Mouse (Mus musculus) common myeloid progenitor, adult 5-6 weeks (primary cell): ENCODE measurements around the gene Olfr49. TPM values are rescaled to one million over a fixed set of nuclear protein-coding genes. Genes with fewer than 3 reads are reported as not detected.
A peak's percentile ranks its signal among the peaks of the same experiment; 100 is the strongest.

Experiments used
- ATAC-seq: replicated peaks from 2 replicates; pipeline ENCODE4 v1.8.0; 2016; ENCODE audit warnings: low read depth, mild to moderate bottlenecking, moderate TSS enrichment, inconsistent platforms; ENCODE audit not compliant: poor library complexity, severe bottlenecking
- total RNA-seq: library from RNA; stranded (forward); fragments of 200-1000, 187-1606 nt; gene quantifications from 2 replicates; pipeline ENCODE4 v1.2.3, GENCODE M21; 2017

The Olfr49 gene
- total RNA-seq, 1 experiment from 2014 or later: not detected

DNA sequence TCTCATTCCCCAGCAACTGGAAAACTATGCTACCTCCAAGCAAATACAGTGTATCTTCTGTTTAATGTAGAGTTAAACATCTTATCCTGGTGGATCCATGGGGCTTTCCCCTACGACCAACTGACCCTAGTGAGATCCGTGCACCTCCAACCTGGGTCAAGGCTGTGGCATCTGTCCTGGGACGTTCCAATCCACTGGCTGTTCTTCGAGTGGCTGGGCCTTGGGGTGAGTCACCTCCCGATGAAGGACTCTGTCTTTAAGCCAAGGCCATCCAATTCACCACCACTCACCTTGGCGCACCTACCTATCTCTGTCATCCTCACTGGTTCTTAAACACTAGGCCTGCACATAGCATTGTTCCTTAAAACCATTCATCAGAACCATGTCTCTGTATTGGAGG is 21.6 kb downstream of the Olfr49 start:
- no peak for ATAC-seq

DNA sequence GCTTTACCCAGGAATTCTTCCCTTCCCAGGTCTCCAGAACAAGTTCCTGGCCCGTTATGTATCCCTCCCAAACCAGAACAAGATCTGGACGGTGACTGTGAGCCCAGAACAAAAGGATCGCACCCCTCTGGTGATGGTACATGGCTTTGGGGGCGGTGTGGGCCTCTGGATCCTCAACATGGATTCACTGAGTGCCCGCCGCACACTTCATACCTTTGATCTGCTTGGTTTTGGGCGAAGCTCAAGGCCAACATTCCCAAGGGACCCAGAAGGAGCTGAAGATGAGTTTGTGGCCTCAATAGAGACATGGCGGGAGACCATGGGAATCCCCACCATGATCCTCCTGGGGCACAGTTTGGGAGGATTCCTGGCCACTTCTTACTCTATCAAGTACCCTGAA is 22.1 kb downstream of the Olfr49 start:
- ATAC-seq: no peak

DNA sequence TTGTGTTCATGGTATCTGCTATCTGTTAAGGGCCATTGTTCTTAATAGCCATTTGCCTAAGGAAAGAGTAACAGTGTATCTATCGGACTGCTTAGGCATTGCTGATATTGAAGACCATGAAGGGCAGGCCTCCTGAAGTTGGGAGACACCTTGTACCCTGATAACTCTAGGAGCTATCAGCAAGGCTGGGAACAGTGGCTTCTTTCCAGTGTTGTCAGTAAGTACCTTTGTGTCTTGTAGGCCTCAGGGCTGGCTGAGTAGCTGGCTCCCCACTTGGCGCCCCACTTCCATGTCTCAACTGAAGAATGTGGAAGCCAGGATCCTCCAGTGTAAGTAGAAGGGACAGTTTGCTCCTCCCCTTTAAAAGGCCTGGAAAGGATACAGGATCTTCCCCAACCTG is 23.4 kb downstream of the Olfr49 start:
- no peak for ATAC-seq

DNA sequence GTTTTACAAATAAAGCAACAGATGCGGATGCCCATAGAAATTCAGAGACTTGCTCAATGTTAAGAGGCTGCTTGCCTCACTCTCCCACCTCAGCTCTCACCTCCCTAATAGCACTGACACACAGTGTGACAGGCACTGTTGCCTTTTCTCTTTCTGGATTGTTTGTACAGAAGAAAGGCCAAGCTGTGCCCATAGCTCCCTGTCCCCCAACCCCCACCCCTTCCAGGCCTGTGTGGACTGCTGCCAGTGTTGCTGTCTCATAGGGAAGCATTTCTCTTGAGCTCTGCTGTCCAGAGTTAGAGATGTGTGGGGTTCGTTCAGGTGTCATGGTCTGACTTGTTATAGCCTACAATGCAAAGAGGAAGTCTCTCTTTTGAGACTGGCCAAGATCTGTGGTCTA is 24.5 kb downstream of the Olfr49 start:
- ATAC-seq: no peak

DNA sequence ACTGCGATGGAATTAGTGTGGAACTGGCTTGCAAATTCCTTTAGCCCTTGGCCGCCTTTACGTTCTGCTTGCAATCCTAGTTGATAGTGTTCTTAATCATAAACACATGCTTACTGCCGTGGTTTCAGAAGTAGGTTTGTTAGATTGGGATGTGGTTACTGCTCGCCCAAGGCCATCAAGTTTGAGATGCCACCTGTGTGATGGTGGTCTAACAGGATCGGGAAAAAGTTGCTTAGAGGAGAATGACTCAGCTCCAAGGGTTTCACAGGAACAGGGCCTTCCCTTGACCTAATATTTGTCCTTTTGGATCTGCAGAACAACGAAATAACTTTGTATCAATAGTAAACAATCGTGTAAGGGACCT is 25.0 kb downstream of the Olfr49 start:
- peak; percentile 5; the same call in 1 of the 2 replicates for ATAC-seq

DNA sequence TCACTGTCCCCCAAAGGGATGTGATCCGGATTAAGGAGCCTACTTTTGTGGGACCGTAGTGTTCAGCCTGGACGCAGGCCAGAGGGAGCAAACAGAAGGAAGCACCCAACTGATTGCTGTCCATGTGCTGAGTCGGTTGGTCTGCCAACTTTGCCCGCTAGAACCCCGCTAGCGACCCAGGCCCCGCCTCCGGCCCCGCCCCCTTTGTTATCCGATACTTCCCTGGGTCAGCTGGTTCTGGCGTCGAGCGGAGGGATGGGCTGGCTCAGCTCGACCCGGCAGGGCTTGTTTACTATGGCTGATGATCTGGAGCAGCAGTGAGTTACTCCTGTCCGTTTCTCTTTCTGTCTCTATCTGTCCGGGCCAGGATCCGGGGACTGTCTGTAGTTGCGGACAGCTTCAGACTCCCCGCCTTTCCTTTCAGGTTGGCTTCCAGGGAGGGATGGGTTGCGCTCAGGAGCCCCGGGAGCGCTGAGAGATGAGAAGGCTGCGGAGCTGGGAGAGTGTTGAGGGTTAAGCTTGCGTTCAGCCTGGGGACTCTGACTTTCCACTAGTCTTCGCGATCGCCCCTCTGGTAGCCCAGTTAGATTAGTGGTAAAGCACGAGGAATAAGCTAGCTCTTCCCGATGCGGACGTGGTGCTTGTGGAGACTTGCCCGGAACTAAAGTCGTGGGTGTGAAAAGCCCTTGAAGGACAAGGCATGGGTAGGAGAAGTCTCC is 25.6 kb downstream of the Olfr49 start:
- ATAC-seq: peak; percentile 94

DNA sequence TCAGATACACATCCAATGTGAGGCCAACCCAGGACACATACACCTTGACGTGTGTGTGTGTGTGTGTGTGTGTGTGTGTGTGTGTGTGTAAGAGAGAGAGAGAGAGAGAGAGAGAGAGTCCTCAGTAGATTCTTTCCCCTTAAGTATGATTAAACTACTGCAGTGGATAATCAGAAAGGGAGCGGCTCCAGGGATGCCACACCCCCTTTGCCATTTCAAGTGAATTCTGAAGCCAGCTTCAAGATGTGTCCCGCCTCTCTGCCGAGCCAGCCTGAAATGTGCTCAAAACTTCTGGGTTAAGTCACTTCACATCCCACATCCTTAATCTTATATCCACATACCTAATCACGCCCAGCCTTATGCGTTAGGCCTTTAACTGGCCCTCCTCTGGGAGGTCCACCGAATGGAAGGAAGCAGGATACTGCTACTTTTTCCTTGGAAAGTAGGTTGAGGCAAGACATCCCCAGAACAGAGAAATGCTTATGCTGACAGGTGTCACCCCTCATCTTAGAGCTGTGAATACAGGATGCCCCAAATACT is 26.5 kb downstream of the Olfr49 start:
- ATAC-seq: no peak

DNA sequence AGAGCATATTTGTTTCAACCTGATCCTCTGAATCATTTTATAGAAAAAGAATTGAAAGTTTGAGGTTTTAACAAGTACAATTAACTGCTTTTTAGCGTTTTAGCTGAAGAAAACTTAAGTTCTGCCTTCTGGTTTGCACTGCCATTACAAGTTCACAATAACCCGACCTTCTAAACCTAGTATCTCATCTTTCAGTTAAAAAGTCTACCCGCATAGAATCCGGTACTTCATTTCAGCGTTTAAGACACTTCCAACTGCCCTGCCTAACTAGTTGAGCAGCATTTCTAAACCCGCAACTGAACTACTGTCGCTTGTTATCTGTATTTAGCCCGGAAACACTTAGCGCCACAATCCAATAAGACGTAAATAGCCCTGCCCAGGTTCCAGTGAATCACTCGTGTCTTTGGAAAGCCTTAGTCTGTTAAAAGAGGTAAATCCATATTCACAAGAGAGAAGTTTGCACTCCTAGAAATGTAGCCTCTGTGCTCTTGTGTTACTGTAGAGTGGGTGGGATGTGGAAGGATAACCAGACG is 30.0 kb downstream of the Olfr49 start:
- ATAC-seq: no peak

DNA sequence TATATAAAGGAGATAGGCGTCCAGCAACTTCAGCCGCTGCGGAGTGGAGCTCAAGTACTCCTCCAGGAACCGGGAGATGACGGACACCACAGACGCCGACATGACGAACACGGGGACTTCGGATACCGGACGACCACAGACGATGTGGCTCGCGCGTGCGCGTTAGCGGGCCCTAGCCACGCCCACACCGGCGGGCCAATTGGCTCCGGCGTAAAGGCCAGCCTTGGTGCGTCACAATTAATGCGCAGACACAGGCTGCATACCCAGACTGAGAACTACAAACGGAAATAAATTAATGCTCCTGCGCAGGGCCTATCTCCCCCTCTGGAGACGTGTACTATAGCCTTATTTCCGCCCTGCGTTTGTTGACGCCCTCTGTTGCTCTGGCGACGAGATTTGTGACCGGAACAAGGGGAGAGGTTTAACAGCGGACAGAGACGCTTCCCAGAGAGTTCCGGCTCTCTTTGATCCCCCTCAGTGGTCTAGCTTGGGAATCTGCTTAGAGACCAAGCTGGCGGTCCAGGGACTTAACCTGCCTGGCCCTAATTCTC is 30.9 kb downstream of the Olfr49 start, which contains the start of the genes Dad1 and Abhd4:
Gene Dad1, minus strand, starts transcription at position 364 of the 551 bp plus-strand sequence.
Gene Abhd4, plus strand, starts transcription at position 448 of the 551 bp plus-strand sequence.
- ATAC-seq: peak; percentile 96

DNA sequence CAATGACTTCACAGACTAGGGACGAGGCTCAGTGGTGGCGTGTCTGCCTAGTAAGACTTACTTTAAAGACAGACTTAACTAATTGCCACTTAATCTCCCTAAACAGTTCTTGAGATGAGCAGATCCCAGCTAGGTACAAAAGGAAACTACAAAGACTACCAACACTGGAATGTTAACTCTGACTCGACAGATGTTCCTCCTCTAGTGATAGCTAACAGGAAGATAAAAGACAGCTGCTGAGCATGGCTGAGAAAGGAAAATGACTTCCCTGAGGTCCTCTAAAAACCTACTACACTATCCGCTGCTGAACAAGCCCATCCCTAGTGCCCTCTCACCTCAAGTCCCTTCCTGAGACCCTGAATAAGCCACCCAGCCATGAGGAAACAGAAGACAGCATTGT is 34.6 kb downstream of the Olfr49 start:
- ATAC-seq: no peak

DNA sequence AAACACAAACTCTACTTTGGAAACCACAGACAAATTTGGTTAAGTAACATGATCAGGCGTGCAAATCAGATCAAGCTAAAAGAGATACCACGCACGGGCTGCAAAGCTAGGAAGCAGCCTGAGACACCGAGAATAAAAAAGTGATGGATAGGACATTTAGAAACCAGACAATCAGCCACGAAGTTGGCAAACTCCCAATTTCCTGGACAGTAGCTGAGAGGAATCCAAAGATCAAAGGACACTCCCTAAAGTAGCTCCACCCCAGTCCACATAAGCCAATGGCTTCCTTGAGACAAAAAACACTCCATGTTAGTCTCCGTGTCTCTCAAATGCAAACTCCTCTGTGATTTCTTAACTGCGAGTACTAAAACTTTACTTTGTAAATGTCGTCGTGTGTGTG is 35.4 kb downstream of the Olfr49 start:
- ATAC-seq: no peak

DNA sequence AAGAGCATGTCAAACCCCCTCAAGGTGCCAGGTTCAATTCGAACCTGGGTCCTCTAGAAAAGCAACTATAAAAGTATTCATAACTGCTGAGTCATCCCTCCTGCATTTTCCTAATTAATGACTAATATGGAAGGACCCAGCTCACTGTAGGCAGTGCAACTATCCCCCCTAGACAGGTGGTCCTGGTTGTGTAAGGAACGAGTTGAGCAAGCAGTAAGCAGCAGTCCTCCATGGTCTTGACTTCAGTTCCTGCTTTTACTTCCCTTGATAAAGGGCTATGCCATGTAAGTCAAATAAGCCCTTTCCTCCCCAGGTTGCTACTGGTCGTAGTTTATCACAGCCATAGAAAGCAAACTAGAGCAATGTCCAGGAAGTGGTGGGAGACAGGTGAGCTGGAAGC is 38.5 kb downstream of the Olfr49 start:
- ATAC-seq: no peak

DNA sequence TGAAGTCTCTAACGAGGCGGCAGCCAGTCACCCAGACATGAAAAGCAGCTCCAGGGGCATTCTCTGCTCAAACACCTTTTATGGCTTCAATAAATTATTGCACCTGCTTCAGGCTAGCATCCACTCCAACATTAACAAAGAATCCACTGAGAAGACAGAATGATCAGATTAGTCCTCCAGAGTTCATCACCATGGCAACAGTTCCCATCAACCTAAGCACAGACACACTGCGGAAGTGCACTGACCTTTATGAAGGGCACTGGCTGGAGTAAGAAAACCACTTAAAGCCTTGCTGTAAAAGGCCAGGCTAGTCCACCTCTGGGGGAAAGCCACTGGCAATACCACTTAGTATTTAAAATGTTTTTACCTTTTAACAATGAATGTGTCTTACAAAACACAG is 40.6 kb downstream of the Olfr49 start:
- no peak for ATAC-seq

DNA sequence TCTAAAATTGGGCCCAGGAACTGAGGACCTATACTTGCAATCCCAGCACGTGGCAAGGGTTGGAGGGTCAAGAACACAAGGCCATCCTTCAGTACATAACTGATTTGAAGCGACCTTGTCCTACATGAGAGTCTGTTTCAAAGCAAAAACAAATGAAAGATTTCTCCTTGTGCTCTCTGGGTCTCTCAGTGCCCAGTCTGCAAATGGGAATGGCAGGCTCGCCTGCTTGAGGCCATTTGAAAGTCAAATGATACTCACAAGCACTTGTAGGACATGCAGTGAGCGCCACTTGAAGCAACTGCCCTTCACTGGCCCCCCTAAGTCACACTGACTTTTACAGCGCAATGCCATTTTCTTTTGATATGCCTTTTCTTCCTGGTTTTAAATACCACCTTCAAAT is 44.2 kb downstream of the Olfr49 start:
- no peak for ATAC-seq

DNA sequence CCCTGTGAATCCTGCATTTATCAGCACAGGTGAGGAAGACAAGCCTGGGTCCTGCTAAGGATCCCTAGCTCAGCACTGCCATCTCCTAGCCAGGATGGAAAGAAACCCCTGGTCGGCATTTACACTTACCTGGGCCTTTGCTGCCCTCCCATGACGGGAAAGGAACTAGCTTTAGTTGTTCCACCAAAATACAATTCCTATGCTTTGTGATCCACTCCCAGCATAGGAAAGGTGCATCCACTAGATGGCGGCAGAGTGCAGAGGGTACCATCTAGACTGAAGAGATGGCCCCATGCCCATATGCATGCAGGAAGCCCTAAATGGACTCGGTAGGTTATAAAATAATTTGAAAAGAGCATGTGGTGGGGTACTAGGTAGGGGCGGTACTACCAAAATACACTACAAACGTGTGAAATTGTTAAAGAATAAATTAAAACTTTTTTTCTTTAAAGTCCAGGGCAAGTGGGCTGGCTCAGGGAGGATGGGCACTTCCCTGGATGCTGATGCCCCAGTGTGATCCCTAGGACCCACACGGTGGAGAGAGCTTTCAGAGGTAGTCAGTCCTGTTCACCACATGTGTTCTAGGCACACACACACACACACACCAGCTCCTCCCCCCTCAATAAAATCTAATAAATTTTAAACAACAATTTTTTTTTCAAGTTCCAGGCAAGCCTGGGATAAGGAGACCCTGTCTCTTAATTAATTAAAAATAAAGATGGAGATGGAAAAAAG is 45.6 kb downstream of the Olfr49 start:
- peak; percentile 92 for ATAC-seq

DNA sequence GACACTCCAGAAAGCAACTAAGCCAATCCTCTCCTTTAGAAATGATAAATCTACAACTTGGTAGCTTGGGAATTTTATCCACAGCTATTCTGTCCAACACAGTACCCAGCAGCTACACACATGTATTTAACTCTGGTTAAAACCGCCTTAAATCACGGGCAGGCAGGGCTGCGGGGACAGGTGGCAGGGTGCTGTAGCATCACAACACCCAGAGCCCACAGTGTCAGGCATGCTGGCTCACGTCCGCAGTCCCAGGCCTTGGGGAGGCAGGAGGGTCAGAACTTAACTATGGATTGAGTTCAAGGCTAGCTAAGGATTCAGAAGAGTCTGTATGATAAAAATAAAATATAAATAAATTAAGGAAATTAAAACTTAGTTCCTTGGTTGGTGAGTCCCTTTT is 47.9 kb downstream of the Olfr49 start:
- no peak for ATAC-seq

DNA sequence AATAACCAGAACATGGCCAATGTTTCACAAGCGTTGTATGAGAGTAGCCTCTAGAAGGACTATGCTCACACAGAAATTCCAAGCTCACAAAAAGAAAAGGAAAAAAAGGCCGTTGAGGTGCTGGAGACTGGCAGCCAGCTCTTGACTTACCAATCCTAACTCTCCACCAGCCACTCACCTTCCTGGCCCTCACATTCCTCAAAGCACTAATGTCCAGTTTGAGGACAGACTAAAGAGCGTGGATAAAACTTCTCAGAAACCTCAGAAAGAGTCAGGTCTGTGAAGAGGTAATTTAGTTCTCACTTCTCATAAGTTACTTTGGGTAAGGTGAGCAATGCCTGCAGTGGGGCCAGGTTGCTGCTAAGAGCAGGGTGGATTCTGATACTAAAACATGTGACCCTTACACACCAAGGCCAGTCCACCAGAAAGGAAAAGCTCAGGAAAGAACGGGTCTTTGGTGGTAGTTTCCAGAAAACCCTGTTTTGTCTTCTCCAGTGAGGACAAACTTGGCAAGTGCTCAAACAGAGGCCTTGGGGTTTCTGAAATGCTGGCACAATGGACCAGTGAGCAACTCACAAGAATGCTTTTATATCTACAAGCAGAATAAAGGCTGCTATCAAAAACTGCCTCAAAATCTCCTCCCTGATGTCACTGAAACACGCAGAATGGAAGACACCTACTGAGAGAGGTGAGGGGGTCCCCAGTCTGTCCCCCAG is 48.8 kb downstream of the Olfr49 start:
- no peak for ATAC-seq

DNA sequence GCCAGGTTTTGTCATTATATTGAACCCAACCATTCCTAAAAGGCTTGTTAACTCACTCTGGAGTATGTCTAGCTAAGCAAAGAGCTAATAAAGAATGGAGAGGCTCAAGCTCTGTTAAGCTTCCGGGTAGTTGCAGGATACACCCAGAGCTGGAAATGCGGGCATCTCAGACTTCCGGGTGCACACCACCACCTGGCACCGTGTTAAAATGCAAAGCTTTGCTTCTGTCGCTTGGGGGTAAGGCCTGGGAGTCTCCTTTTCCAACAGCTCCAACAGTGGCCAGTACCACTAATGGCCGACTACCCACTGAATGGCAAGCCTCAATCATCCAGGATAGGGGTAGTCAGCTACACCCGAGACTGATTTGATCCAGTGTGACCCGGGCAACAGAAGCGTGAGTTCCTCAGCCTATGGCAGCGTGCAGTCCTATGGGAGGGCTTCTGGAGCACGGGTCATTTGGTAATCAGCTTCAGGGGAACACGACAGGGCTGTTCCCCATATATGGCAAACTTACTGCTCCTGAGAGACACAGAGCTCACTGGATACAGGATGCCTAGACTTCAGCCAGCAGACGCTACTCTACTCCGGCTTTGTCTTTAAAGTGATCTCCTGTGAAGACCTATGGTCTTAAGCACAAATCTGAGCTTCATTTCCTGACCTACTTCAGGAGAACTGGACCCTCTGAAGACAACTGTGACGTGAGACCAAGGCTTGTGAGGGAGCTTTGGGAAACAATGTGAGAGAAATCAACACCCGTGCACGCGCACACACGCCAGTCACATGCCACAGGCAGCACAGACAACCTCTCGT is 50.3 kb downstream of the Olfr49 start:
- ATAC-seq: no peak

DNA sequence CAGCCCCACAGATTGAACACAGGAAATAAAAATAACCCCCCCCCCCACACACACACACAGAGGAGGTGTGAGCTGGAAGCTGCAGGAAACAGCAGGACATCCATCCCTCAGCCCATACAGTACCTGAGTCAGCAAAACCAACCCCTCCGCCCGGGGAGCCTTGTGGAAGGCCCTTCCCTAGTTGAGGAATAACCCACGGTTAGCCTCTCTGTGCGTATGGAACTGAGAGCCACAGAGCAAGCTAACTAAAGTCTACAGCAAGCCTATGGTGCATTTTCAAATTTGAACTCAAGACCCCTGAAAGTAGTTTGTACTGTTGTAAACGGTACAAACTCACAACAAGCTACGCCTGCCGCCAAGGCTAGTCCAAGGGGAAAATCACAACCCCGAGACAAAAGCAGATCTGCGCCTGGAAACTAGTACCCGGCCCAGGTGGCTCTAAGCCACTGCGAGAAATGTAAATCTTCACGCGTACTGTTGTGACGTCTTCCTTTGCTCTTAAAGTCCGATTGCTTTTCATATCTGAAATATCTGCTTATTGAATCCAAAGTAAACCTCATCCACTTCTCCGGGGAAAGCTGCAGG is 51.1 kb downstream of the Olfr49 start:
- no peak for ATAC-seq
